Mouse (Mus musculus): ENCODE results near the gene Olfr1360. TPM values are rescaled to one million over a fixed set of nuclear protein-coding genes. Genes with fewer than 3 reads are reported as not detected.
"Not testable (repeated sequence)": the region's sequence is repeated elsewhere in the genome, so short reads cannot be mapped to it uniquely, and the experiment has no call there.

The Olfr1360 gene
- polyA plus RNA-seq, 1 experiment = not detected

- Histone ChIP-seq H3K27ac (ENCODE audit: control insufficient read depth, insufficient read depth, low read length) (peak overlapping the region; percentile 90), H3K4me3 (ENCODE audit: control insufficient read depth, insufficient read depth, low read length) (peak overlapping the region; percentile 49)
- DNase-seq; H3K27me3 ChIP-seq (ENCODE audit: control insufficient read depth, insufficient read depth, low read length); H3K36me3 ChIP-seq (ENCODE audit: control insufficient read depth, insufficient read depth, low read length); H3K4me1 ChIP-seq (replicated peaks; ENCODE audit: control insufficient read depth, insufficient read depth, low read length): not testable (repeated sequence)
- under 1% methylated on average over 12 of the region's 38 CpGs for WGBS
- 0 out of 2 replicates have a peak, but pooled peaks have one; percentile 30 for TF ChIP-seq POLR2A (IDR thresholded peaks at IDR 0.05; ENCODE audit: control insufficient read depth, extremely low read depth, insufficient read depth, low read length, poor library complexity)
Observed at GRCm38 (mm10) chr13:21716540-21717391, 39.6 kb upstream of the Olfr1360 start.

- 0% methylated on average over 34 of the region's 50 CpGs for WGBS
- Histone ChIP-seq H3K4me3 (ENCODE audit: control insufficient read depth, insufficient read depth, low read length) (peak within 1 kb of the TSS; percentile 49), H3K27ac (ENCODE audit: control insufficient read depth, insufficient read depth, low read length) (peak within 1 kb of the TSS; percentile 93)
- peak; percentile 85 for DNase-seq
- not testable (repeated sequence) for H3K36me3 ChIP-seq (ENCODE audit: control insufficient read depth, insufficient read depth, low read length); H3K27me3 ChIP-seq (ENCODE audit: control insufficient read depth, insufficient read depth, low read length); H3K4me1 ChIP-seq (replicated peaks; ENCODE audit: control insufficient read depth, insufficient read depth, low read length)
- peak; percentile 58; the same call in 1 of the 2 replicates for TF ChIP-seq POLR2A (IDR thresholded peaks at IDR 0.05; ENCODE audit: control insufficient read depth, extremely low read depth, insufficient read depth, low read length, poor library complexity)
Observed at GRCm38 (mm10) chr13:21715864-21716539, 38.8 kb upstream of the Olfr1360 start, which contains the start of the genes Hist1h2bl and Hist1h2ai. Gene Hist1h2bl (minus strand): TSS chr13:21716143. Gene Hist1h2ai (plus strand): TSS chr13:21716422.

GRCm38 (mm10) chr13:21715131-21715863 is 38.1 kb upstream of the Olfr1360 start:
- H3K27ac ChIP-seq (ENCODE audit: control insufficient read depth, insufficient read depth, low read length) = peak overlapping the region; percentile 72
- no peaks in the 10 kb centered on the region for H3K36me3 ChIP-seq (ENCODE audit: control insufficient read depth, insufficient read depth, low read length)
- peaks cover 2% of the 10 kb centered on the region for H3K4me1 ChIP-seq (replicated peaks; ENCODE audit: control insufficient read depth, insufficient read depth, low read length)
- H3K4me3 ChIP-seq (ENCODE audit: control insufficient read depth, insufficient read depth, low read length) = peak overlapping the region; percentile 35
- no peaks in the 10 kb centered on the region for H3K27me3 ChIP-seq (ENCODE audit: control insufficient read depth, insufficient read depth, low read length)
- TF ChIP-seq CTCF (IDR thresholded peaks at IDR 0.05; ENCODE audit: borderline replicate concordance, control insufficient read depth, extremely low read depth, insufficient read depth, low read length, poor library complexity) (no peak), POLR2A (IDR thresholded peaks at IDR 0.05; ENCODE audit: control insufficient read depth, extremely low read depth, insufficient read depth, low read length, poor library complexity) (no peak)
- no peak for DNase-seq
- under 1% methylated on average over 22 of the region's 22 CpGs for WGBS

GRCm38 (mm10) chr13:21714725-21715124 is 37.5 kb upstream of the Olfr1360 start:
- peak; percentile 76 for DNase-seq
- TF ChIP-seq CTCF (IDR thresholded peaks at IDR 0.05; ENCODE audit: borderline replicate concordance, control insufficient read depth, extremely low read depth, insufficient read depth, low read length, poor library complexity) (no peak), POLR2A (IDR thresholded peaks at IDR 0.05; ENCODE audit: control insufficient read depth, extremely low read depth, insufficient read depth, low read length, poor library complexity) (no peak)
- Histone ChIP-seq H3K27ac (ENCODE audit: control insufficient read depth, insufficient read depth, low read length) (peak overlapping the region; percentile 72), H3K4me3 (ENCODE audit: control insufficient read depth, insufficient read depth, low read length) (no peak overlapping the region; the same call in 1 of the 2 replicates), H3K4me1 (replicated peaks; ENCODE audit: control insufficient read depth, insufficient read depth, low read length) (peaks cover 2% of the 10 kb centered on the region), H3K36me3 (ENCODE audit: control insufficient read depth, insufficient read depth, low read length) (no peaks in the 10 kb centered on the region), H3K27me3 (ENCODE audit: control insufficient read depth, insufficient read depth, low read length) (no peaks in the 10 kb centered on the region)
- 0% methylated on average over 7 of the region's 7 CpGs for WGBS

GRCm38 (mm10) chr13:21711698-21712097 is 34.5 kb upstream of the Olfr1360 start:
- TF ChIP-seq POLR2A (IDR thresholded peaks at IDR 0.05; ENCODE audit: control insufficient read depth, extremely low read depth, insufficient read depth, low read length, poor library complexity) (no peak), CTCF (IDR thresholded peaks at IDR 0.05; ENCODE audit: borderline replicate concordance, control insufficient read depth, extremely low read depth, insufficient read depth, low read length, poor library complexity) (no peak)
- no peak for DNase-seq
- WGBS = 53% methylated on average over 4 of the region's 4 CpGs
- no peak overlapping the region for H3K4me3 ChIP-seq (ENCODE audit: control insufficient read depth, insufficient read depth, low read length)
- H3K4me1 ChIP-seq (replicated peaks; ENCODE audit: control insufficient read depth, insufficient read depth, low read length) = peaks cover 2% of the 10 kb centered on the region
- H3K27ac ChIP-seq (ENCODE audit: control insufficient read depth, insufficient read depth, low read length) = no peak overlapping the region
- H3K36me3 ChIP-seq (ENCODE audit: control insufficient read depth, insufficient read depth, low read length) = no peaks in the 10 kb centered on the region
- no peaks in the 10 kb centered on the region for H3K27me3 ChIP-seq (ENCODE audit: control insufficient read depth, insufficient read depth, low read length)

Measured in thymus, adult 2 months (tissue).